Mouse (Mus musculus) cerebral cortex, adult 2 months (tissue): ENCODE measurements around the gene H2-Eb1.

ENCODE experiments used
- WGBS: fragments of 180-500 bp; shearing (Covaris S2); methylation state at CpG from one replicate; pipeline ENCODE4 v1.1.7; 2018; 5-methylcytosine and 5-hydroxymethylcytosine counted together

H2-Eb1 gene

DNA sequence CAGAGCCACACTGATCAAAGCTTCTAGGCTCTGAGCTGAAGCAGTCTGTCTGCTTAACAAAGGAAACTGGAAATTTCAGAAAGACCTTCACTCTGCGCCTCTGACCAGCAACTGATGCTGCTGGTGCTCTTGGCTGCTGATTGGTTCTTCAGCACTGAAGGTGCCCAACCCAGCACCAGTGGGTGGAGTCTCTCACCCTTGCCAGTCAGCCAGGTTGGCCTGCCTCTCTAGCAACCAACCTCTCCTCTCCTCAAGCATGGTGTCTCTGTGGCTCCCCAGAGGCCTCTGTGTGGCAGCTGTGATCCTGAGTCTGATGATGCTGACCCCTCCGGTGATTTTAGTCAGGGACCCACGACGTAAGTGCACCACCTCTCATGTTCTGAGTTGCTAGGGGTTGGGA, 19.8 kb downstream of the H2-Eb1 start, which contains the start of gene H2-Eb2:
Gene H2-Eb2, plus strand, starts transcription at position 230 of the 400 bp plus-strand sequence.
- WGBS: 73% methylated on average over 4 of the region's 4 CpGs

DNA sequence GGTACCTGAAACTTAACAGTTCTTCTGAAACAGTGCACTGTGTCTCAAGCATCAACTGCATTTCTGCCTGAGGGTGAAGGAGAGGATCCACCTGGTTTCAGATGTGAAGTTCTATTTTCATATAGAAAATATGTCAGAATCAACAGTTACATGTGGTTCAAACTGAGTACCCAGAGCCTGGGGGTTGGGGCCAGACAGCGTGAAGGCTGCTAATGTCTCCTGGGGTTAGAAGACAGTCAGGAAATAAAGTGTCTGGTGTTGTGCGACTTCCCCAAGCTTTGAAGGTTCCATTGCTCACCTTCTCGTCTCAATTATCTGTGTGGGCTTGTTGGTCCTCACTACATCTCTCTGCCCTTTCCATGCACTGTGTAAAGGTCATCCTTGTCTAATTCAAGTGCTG, 20.7 kb downstream of the H2-Eb1 start:
- 84% methylated on average over 3 of the region's 3 CpGs for WGBS

DNA sequence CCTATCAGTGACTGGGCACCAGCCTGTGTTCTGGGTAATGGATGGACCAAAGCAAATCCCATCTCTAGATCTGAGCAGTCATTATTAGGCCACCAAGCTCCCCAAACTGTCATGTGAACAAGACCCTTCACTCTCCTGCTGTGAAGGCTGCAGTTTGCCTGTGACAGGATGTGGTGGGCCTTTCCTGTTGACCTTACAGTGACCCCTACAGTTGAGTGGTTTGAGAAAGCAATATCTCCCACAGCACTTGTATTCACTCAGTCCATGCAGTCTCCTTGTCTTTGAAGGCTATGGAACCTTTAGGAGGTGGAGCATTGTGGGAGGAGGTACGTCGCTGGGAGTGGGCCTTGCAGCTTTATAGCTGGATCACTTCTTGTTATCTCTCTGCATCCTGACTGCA, 24.1 kb downstream of the H2-Eb1 start:
- WGBS: 78% methylated on average over 2 of the region's 2 CpGs

DNA sequence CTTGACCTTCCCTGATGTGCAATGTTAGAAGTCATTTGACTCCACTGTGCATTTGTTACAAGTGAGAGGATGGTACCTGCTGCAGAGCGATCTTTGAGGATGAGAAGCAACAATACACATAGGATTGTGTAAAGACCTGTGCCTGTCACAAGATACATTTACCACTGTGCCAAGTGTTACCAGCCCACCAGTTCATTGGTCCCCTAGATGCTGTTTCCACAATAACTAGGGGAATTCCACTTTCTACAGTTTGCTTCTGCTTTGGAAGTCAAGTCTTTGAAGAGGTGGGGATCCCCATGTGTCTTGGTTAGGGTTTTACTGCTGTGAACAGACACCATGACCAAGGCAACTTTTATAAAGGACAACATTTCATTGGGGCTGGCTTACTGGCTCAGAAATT, 25.5 kb downstream of the H2-Eb1 start:
- WGBS: 97% methylated on average over 1 of the region's 1 CpGs

DNA sequence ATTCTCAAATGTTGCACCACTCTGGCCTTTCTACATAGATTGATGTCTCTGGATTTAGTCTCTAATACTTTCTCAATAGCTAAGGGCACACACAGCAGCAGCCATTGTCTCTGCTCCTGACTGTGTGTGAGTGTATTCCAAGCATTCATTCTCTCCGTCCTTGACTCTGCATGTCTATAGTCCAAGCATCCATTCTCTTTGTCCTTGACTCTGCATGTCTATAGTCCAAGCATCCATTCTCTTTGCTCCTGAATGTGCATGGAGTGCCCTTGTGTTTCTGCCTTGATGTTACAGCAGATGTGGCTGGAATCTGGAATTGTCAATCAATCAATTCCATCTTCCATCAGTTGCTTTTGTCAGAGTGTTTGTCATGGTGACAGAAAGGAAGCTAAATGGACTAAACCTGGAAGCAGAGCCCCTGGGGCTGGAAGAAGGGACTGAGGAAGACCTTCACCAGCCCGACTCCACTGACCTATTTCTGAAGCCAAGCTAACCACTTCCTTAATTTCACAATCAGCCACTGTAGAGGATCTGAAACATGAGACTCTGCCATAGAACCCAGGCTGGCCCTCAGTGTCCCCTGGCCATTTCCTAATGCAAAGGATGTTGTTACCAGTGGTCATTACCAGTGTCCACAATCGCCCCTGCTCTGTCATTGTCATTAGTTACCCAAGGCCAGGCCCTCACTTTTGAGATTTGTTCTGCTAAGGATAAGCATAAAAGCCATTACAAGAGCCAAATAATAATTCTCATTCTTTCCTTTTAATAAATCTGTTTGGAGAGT, 35.1 kb downstream of the H2-Eb1 start:
- WGBS: 66% methylated on average over 3 of the region's 3 CpGs

DNA sequence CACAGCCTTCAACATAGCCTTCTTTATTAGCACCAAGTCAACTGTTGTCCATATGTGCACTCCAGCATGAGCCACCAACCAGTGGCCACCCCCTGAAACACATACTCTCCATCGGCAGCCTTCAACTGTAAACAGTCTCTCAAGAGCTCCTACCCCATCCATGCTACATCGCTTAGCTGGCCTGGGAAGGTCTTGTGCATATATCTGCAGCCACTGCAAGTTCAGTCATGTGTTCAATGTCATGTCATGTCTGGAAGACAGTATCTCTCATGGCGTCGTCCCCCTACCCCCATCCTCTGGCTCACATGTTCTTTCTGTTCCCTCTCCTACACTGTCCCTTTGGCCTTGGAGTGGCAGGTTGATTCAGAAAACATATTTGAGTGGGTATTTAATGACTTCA, 39.2 kb downstream of the H2-Eb1 start:
- WGBS: 89% methylated on average over 4 of the region's 4 CpGs

DNA sequence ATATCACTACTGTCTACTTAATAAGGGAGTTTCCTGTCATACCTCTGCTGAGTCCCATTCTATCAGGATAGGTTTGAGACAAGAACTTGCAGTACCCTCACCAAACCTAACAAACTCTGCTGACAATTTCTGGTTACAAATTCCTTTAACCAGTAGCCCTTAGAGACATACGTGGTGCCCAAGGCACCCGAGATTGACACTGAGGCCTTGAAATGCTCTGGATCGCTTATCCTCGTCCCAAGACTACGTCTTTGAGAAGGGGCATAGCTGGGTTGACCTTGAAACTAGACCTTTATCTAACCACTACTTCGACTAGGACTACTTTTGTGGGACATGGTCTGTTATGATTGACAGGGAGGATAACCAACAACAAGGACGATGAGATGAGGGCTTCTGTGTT, 39.8 kb downstream of the H2-Eb1 start:
- WGBS: 90% methylated on average over 7 of the region's 7 CpGs

DNA sequence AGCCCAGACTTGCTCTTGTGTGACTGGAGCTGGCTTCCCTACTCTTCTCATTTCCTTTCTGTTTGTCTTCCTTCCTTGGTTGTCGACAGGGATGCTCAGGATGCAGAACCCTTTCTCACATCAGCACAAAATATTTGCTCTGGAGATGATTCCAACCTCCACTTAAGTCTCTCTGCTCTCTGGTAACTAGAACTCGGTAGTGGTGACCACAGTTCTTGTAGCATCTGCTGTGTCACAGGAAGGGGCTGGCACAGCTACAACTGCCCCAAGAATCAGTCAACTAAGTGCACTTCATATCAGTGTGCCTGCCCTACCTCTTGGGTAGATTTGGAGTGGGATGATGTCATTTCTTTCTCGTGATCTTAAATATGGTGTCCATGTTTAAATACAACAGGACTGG, 40.4 kb downstream of the H2-Eb1 start:
- WGBS: 81% methylated on average over 3 of the region's 3 CpGs

DNA sequence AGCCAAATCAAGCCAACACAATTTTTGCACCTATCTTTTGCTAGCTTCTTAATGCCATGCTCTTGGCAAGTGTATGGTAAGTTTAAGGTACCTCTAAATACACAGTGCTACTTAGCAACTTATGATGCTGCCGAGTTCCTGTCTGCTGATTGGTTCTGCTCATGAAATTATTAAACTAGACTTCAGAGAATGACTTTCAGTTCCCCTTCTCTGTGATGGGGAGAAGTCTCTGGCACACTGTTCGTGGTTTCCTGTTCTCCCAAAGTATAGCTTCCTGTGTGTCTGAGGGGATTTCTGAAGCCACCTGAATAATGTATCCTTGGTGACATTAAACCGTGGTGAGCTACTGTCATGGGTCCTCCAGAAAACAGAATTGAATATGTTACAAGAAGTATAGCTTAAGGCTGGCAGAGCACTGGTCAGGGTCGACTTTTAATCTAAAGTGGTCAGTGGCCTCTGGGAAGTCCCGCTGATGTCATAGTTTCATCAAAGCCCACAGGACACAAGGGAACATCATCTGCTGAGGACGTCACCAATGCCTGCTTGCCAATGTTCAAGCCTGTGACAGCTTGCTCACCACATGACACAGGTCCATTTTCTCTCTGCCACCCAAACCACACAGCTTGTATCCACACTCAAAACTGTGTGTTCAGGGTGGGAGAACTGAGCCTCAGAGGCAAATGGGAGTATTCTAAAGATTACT, 42.1 kb downstream of the H2-Eb1 start:
- WGBS: 64% methylated on average over 6 of the region's 6 CpGs

DNA sequence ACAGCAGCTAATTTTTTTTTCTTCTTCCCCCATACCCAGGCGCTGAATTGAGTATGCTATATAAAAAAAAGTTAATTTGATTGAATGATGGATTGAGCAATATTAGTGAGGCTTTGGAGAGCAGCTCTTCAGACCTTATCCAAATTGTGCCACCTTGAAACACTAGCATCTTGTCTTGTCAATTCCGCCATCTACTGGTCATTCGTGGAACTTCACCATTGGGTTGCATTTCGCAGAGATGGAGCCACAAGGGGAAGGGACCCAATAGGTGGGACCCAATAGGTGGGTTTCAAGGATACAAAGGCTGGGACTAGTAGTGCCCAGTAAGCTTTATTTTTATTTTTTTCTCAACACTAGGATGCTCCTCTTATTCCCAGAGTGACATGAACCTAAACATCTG, 43.8 kb downstream of the H2-Eb1 start:
- WGBS: 3% methylated on average over 4 of the region's 4 CpGs

DNA sequence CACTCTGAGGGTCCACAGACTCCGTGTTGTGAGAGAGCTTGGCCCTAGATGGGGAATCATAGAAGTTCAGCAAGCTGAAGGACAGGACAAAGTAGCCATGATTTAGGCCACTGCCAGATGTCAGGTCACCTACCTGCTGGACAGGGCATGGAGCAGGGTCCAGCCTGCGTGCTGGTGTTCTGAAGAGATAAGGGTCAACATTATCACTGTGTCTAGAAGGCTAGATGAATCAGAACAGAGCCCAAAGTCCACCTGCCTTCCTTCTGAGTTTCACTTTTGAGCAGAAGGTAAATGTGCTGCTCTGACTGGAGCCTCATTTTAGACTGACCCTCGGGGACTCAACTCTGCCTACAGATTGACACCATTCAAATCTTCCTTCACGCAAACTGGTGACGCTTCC, 48.9 kb downstream of the H2-Eb1 start, which contains the start of gene Btnl2:
Gene Btnl2, plus strand, starts transcription at position 284 of the 400 bp plus-strand sequence.
- 93% methylated on average over 5 of the region's 5 CpGs for WGBS

DNA sequence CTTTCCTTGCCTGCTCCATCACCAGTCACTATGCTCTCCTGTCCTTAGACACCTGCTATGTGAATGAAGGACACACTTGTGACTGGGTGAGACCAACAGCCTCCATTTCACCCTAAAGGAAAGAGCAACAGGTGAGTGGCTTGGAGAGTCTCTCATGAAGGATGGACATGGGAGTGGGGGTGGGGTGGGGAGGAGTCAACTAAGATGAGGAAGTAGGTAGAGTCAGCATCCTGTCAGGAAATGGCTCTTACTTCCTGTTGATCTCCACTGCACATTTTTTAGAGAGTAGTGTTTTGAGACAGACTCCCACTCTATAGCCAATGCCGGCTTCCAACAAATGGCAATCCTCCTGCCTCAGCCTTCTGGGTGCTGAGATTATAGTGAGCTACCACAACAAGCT, 49.3 kb downstream of the H2-Eb1 start:
- 84% methylated on average over 1 of the region's 1 CpGs for WGBS

DNA sequence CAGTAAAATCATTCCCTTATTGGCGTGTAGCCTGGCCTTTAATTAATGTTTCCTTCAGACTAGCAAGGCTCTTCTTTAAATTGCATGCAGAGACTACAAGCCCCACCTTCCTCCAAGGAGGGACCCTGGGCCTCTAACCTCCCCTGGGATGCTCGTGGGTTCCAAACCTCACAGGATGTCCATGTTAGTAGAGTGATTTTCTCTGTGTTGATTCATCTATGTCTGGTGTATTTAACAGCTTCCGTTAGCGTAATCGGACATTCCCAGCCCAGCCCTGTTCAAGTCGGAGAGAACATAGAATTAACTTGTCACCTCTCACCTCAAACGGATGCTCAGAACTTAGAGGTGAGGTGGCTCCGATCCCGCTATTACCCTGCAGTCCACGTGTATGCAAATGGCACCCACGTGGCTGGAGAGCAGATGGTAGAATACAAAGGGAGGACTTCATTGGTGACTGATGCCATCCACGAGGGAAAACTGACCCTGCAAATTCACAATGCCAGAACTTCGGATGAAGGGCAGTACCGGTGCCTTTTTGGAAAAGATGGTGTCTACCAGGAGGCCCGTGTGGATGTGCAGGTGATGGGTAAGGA, 57.4 kb downstream of the H2-Eb1 start:
- WGBS: 84% methylated on average over 15 of the region's 15 CpGs

DNA sequence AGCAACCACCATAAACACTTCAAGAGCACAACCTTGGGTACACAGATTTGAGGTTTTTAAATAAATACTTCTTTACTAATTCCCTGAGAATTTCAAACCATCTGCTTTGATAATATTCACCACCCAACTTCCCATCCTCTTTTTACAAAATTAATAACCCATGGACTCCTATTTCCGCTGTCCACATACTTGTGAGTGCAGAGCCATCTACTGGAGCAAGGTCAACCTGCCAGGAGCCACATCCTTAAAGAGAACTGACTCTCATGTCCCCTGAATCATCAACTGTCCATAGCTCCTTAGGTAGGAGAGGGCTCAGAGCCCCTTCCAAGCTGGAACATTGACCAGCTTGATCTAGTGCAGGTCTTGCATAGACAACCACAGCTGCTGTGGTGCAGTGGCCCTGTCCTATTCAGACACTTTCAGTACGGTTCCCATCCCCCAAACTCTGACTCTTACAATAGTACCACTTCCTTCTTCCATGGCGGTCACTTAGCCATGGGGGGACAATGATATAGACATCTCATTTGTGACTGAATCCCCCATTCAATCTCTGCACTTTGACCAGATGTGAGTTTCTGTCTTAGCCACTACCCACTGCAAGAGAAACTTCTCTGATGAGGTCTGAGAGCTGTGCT, 58.1 kb downstream of the H2-Eb1 start:
- 83% methylated on average over 3 of the region's 3 CpGs for WGBS

DNA sequence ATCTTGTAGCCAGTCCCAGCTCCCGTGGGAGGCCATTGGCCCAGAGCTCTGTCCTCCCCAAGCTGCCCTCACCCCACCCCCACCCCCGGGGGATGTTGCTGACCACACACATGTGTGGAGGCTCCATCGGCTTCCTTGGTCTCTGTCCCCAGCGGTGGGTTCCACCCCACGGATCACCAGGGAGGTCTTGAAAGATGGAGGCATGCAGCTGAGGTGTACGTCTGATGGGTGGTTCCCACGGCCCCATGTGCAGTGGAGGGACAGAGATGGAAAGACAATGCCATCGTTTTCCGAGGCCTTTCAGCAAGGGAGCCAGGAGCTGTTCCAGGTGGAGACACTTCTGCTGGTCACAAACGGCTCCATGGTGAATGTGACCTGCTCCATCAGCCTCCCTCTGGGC, 59.4 kb downstream of the H2-Eb1 start:
- WGBS: 75% methylated on average over 10 of the region's 10 CpGs
